Mouse (Mus musculus) lung, postnatal 4 days (tissue): Measurements from ENCODE around the gene Rsf1.

Experiments used
- DNase-seq, 2 experiments: peaks; one replicate each; pipeline ENCODE4 v3.0.0; 2021

Rsf1 gene

DNA sequence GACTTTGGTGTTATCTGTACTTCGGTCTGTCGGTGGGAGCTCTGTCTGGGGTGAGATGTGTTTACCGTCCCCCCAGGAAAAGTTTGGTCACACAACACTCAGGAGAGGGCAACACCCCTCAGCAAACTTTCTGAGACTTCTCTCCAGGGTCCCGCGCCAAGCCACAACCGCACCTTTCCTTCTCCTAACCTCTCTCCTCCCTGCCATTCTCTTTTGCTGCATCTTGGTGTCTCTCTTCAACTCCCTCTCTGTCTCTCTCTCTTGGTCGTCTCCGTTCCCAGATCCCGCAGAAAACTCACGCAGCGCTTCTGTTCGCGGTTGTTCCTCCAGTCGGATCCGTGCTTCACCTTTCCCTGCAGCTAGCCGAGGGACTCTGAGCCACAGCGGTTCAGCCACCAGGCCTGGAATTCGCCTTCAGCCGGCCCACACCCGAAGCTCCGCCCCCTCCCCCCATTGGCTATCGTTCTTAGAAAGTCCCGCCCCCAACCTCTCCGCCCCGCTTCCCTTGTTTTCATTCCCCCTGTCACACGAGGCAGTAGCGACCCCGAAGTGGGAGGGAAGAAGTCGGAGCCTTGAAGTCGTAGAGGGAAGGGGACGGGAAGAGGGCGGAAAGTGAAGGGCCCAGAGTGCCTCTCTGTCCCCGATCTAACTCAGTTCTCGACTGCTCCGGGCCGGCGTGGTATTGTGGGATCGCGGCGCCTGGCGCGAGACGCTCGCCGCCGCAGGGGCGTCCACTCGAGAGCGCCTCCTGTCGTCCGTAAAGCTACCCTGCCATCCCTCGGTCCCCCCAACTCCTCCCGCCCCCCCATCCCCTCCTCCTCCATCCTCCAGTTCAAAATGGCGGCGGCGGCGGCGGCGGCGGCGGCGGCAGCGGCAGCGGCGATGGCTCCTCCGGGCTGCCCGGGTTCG, at the start of gene Rsf1, which contains the start of gene Aamdc:
Gene Rsf1 (plus strand): TSS at position 823 of the 909 bp plus-strand sequence.
Gene Aamdc (minus strand): TSS at position 431 of the 909 bp plus-strand sequence.
- DNase-seq: peak; percentile 95 to 96

DNA sequence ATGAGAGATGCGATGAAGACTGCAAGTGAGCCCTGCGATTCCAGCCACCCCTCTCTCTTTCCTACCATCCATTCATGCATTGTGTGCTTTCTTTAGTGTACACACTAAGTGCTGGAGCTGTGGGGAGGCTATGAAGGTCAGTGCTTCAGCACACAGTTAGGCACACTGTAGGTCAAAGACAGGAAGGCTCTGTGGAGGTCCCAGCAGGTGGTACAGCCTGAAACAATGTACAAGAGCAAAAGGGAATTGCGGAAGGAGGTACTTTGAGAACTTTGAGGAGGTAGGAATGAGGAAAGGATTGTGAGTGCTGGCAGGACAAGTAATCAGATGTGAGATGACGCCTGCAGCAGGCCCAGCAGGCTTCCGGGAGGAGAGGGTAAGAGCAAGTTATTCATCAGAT, 44.2 kb upstream of the Rsf1 start:
- no peak for DNase-seq

GRCm38 (mm10) chr7:97536571-97536970, 43.1 kb upstream of the Rsf1 start:
- DNase-seq: no peak

- no peak for DNase-seq
Measured at GRCm38 (mm10) chr7:97546462-97546861, 33.2 kb upstream of the Rsf1 start.

DNA sequence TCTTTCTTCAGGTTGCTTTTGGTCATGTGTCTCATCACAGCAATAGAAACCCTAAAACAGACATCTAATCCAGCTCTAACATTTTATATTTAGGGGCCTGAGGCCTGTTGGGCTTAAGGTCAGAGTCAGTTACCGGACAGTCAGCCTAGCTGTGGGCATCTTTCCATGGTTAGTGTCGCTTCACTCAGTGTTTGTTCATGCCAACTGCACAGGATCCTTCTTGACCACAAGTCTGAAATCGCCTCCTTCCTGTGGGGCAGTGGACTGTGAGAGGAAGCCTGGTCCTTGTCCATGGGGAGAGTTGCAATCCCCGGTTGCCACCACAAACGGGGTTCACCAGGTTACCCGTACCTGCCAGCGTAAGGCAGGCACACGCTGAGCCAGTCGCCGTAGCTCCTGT, 30.4 kb upstream of the Rsf1 start:
- DNase-seq: no peak

DNA sequence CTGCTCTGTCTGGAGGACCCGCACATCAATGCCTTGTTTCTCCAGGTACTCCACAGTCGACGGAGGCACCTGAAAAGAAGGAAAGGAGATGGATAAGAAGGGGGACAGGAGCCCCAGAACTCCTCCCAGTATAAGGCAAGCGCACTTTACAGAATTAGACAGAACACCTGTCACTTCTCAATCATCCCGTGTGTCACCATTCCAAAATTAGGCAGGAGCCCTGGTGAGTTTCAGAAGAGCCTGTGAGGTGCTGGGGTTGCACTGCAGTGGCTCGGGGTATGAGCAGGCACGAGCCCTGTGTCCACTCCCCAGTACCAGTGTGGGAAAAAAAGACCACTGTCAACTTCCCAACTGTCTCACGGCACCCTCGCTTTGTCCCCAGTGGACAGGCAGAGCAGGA, 29.0 kb upstream of the Rsf1 start:
- no peak for DNase-seq

- DNase-seq: no peak
Measured at GRCm38 (mm10) chr7:97563576-97563975, 16.1 kb upstream of the Rsf1 start.

DNA sequence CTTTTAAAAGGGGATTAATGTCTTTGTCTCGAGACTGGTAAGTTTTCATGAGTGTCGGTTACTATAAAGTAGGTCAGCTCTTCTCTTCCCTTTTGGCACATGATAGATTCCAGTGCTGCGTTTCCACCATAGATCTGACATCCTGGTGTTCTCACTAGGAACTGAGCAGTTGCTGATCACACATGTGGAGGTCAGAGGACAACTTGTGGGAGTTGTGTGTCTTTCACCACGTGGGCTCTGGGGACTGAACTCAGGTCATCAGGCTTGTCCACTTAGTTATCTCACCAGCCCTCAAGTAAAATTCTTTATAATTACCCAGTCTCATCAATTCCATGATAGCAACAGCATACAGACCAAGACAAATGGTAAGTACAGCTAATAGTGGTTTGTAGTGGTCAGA, 10.3 kb upstream of the Rsf1 start:
- DNase-seq: no peak

- DNase-seq: no peak
Measured at GRCm38 (mm10) chr7:97570389-97570788, 9.3 kb upstream of the Rsf1 start.

- peak; percentile 39 to 61 for DNase-seq
Measured at GRCm38 (mm10) chr7:97578361-97579066, 1.2 kb upstream of the Rsf1 start.

DNA sequence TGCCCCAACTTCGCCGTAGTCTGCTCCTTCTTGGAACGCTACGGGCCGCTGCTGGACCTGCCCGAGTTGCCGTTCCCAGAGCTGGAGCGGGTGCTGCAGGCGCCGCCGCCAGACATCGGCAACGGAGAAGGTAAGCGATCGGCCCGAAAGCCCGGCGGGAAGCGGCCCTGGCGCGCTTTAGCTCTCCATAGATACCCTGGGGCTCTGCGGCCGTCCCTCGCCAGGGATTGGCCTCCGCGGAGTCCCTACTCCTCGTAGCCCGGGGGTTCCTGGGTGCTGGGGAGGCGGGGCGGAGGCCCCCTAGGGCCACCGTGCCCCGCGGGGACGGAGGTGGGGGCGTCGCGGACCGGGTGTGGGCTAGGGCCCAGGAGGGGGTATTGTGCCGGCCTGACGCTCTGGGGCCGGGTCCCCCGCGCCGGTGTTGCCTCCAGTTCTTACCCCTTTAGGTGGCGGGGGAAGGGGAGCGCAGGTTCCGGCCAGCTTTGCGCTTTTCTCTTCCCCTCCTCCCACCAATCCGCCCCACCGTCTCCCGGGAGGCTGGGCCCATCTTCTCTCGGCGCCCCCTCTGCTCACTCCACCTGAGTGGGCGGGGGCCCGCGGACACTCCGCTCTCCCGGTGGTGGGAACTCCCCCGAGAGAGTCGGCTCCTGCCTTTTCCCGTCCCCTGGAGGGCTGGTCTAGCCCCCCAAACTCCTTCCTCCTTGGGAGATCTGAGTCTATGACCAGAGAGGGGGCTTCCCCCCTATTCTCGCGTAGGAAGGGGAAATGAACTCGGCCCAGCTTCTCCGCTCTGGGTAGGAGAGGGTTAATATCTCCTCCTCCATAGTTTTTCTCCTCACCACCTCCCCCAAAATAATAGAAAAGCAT, 520 bp downstream of the Rsf1 start:
- peak; percentile 55 to 61 for DNase-seq

- DNase-seq: peak; percentile 88 to 90
Measured at GRCm38 (mm10) chr7:97580843-97581214, 1.1 kb downstream of the Rsf1 start.

DNA sequence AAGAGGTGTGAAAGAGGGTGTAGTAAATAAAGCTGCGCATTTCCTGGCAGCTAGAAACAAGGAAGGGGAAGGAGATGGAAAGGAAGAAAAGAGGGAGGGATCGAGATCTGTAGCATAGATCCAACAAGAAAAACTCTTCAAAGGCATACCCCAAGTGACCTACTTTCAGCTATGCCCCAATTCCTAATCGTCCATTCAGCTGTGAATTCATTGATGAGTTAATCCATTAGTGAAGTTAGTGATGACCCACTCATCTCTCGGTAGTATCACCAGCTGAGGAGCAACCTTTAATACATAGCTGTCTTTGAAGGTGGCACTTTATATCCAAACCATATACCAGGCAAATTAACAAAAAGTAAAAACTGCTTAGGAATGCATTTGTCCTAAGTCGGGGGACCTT, 8.8 kb downstream of the Rsf1 start:
- DNase-seq: no peak

DNA sequence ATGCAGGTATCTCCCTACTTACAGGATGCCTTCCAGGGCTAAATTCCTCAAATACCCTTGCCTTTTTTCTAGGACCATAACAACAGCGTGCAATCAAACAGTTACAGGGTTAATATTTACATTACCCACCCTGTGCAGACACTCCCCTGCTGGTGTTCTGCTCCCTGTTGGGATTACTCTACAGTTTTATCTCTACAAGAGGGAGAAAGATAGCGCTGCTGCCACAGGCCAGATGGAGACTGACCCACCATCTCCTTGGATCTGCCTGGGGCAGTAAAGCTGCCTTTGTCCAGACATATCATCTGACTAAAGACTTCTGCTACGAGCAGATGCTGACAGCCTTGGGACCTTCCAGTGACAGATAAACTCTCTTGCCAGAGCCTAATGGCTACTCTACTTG, 10.8 kb downstream of the Rsf1 start:
- no peak for DNase-seq

DNA sequence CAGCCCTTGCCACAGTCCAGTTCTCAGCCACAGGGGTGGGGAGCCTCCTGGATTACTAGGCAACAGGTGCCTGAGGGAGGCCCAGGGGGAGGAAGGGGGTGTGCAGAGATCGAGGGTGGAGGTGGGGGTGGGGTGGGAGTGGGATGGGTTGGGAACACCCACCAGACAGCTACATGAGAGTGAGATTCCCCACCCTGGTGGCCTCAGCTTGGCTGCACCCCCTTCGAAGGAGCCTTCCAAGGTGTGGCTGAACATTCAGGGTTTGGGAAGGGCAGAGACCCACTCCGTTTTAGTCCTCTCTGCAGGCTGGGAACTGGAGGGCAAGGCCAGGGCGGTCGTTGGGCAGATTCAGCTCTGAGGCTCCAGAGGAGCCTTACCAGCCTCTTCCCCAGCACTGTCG, 11.6 kb downstream of the Rsf1 start:
- no peak for DNase-seq

DNA sequence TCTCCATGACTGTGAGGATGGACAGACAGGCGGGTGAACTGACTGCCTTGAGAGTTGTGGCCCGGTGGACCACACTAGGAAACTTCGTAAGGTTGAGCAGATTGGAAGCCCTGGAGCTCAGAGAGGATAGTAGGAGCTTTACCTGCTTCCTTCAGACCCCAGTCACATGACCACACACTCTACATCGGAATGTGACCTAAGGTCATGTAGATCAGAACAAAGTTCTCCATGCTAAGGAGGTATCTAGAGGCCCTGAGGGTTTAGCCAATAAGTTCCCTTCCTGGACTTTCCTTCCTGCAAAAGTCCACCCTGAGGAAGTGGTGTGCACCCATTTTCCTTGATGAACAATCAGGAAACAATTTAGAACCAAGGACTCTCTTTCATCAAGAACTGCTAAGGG, 12.7 kb downstream of the Rsf1 start:
- no peak for DNase-seq

DNA sequence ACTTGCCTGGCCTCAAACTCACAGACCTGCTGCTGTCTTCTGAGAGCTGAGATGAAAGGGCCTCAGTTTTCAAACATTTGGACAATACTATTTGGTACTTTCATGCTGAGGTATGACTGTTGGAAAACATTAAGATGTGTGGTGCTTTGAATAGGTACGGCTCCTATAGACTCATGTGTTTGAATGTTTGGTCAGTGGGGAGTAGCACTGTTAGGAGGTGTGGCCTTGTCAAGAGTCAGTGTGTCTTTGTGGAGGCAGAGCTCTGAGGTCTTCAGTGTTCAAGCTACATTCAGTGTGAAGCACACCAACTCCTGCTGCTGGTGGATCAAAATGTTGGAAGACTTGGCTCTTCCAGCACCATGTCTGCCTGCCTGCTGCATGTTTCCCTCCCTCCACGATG, 13.8 kb downstream of the Rsf1 start:
- no peak for DNase-seq

GRCm38 (mm10) chr7:97598548-97598947, 18.9 kb downstream of the Rsf1 start:
- no peak for DNase-seq

- DNase-seq: no peak
Measured at GRCm38 (mm10) chr7:97621346-97621745, 41.7 kb downstream of the Rsf1 start.

GRCm38 (mm10) chr7:97622676-97623075, 43.0 kb downstream of the Rsf1 start:
- no peak for DNase-seq

DNA sequence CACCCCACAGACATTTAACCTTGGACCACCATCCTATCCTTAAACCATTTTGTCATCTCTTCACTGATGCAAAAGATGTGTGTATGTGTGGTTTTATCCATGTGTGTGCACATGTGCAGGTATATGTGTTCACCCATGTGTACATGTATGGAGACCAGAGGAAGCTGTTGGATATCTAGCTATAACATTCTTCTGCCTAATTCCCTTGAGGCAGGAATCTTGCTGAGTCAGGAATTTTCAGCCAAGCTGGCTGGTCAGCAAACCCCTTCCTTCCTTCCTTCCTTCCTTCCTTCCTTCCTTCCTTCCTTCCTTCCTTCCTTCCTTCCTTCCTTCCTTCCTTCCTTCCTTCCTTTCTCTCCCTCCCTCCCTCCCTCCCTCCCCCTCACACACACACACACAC, 43.7 kb downstream of the Rsf1 start:
- no peak for DNase-seq

GRCm38 (mm10) chr7:97629351-97629750, 49.7 kb downstream of the Rsf1 start:
- no peak for DNase-seq

DNA sequence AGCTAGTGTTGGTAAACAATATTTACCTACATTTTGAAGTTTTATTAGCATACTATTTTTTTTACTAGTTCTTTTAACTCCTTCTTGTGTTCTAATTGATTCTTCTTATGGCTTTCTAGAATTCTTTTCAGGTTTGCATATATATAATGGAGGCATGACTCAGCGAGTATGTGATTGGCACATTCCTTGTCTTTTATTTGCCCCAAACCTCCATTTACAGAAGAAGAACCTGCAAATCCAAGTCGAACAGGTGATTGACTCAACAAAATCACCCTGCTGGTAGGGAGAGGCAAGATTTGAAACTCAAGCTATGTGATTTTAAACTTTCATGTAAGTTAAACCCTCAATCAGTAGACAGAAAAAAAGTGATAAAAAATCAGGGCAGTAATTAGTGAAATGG, 51.6 kb downstream of the Rsf1 start:
- DNase-seq: no peak
